Comparison of ENCODE assay signal across 15 mouse cellular contexts in genomic region chr1:60752986-60753385, GRCm38 (mm10). TPM values are rescaled to one million over a fixed set of nuclear protein-coding genes. Genes with fewer than 3 reads are reported as not detected.
"Had no signal": no experiment of that assay in that cellular context is flagged by ENCODE, and none has a peak within 500 bp of the region (broad histone marks: within the 10 kb centered on the region; RNA-seq: fewer than 3 reads in every experiment).

No protein-coding gene starts in this region.

- ATAC-seq: liver, postnatal 0 days; lung, postnatal 0 days; midbrain, embryonic 15.5 days had no signal

- DNase-seq: liver, postnatal 0 days; lung, adult 2 months; lung, postnatal 14 days; lung, postnatal 36 days; retina, postnatal 1 day; right cerebral cortex, adult 18-20 months; right cerebral cortex, postnatal 25 days; right cerebral cortex, postnatal 4 days; spleen, adult 18-20 months; thymus, adult 18-20 months; thymus, postnatal 14 days; thymus, postnatal 36 days had no signal

RNA-seq across cellular contexts. Expression of gene Cd28, which starts 36.4 kb away (rescaled TPM):
- total RNA-seq: midbrain, postnatal 0 days had no signal
